Mouse (Mus musculus): ENCODE measurements around the gene Atad5. TPM values are rescaled to one million over a fixed set of nuclear protein-coding genes. Genes with fewer than 3 reads are reported as not detected.
"Not testable (repeated sequence)": the region's sequence is repeated elsewhere in the genome, so short reads cannot be mapped to it uniquely, and the experiment has no call there.

Gene Atad5
- polyA plus RNA-seq, 1 experiment, result 0.83 TPM

GRCm38 (mm10) chr11:80170351-80170750 lies 81.2 kb downstream of the Atad5 start:
- DNase-seq (ENCODE audit: low read depth, low spot score), result no peak
- WGBS, result 65% methylated on average over 5 of the region's 5 CpGs

GRCm38 (mm10) chr11:80171884-80172283 lies 82.7 kb downstream of the Atad5 start:
- 40% methylated on average over 4 of the region's 4 CpGs for WGBS
- no peak for DNase-seq (ENCODE audit: low read depth, low spot score)

GRCm38 (mm10) chr11:80173963-80174670 lies 84.9 kb downstream of the Atad5 start:
- no peak for DNase-seq (ENCODE audit: low read depth, low spot score)
- WGBS, result 74% methylated on average over 11 of the region's 11 CpGs

GRCm38 (mm10) chr11:80176911-80177895 lies 88.0 kb downstream of the Atad5 start:
- no peak for DNase-seq (ENCODE audit: low read depth, low spot score)
- 83% methylated on average over 11 of the region's 11 CpGs for WGBS

GRCm38 (mm10) chr11:80178316-80178715 lies 89.1 kb downstream of the Atad5 start:
- WGBS, result 74% methylated on average over 8 of the region's 8 CpGs
- DNase-seq (ENCODE audit: low read depth, low spot score), result no peak

- no peak for DNase-seq (ENCODE audit: low read depth, low spot score)
- WGBS, result 70% methylated on average over 5 of the region's 5 CpGs
Measured at GRCm38 (mm10) chr11:80181021-80181749, 92.0 kb downstream of the Atad5 start.

GRCm38 (mm10) chr11:80183054-80183704 lies 94.0 kb downstream of the Atad5 start:
- not testable (repeated sequence) for DNase-seq (ENCODE audit: low read depth, low spot score)
- WGBS, result 39% methylated on average over 12 of the region's 12 CpGs

GRCm38 (mm10) chr11:80183705-80184255 lies 94.6 kb downstream of the Atad5 start, which contains the start of gene Rnf135:
Rnf135 (plus strand) TSS chr11:80183851.
- DNase-seq (ENCODE audit: low read depth, low spot score), result peak; percentile 73
- under 1% methylated on average over 33 of the region's 33 CpGs for WGBS

GRCm38 (mm10) chr11:80184531-80185071 lies 95.4 kb downstream of the Atad5 start:
- no peak for DNase-seq (ENCODE audit: low read depth, low spot score)
- 71% methylated on average over 6 of the region's 6 CpGs for WGBS

Other genes with a start within 250 kb of the Atad5 start
- 4.2 and 5.4 TPM in 2 replicates for gene Utp6, start 127.0 kb upstream of the Atad5 start, polyA plus RNA-seq (2012; rRNA removed)
- gene Suz12, start 96.3 kb upstream of the Atad5 start, polyA plus RNA-seq (2012; rRNA removed), result 5.9 and 7.1 TPM in 2 replicates
- 9.9 and 12.1 TPM in 2 replicates for gene Crlf3, start 8.4 kb upstream of the Atad5 start, polyA plus RNA-seq (2012; rRNA removed)
- gene Tefm, start 52.8 kb downstream of the Atad5 start, polyA plus RNA-seq (2012; rRNA removed), result 3.9 and 4.5 TPM in 2 replicates
- 6.4 and 15.3 TPM in 2 replicates for gene Adap2, start 64.7 kb downstream of the Atad5 start, polyA plus RNA-seq (2012; rRNA removed)
- 4.8 and 5.7 TPM in 2 replicates for gene Rnf135, start 94.5 kb downstream of the Atad5 start, polyA plus RNA-seq (2012; rRNA removed)
- 8.0 and 9.9 TPM in 2 replicates for gene Rhot1, start 119.6 kb downstream of the Atad5 start, polyA plus RNA-seq (2012; rRNA removed)
- 1.6 TPM in 2 replicates for gene Rhbdl3, start 211.5 kb downstream of the Atad5 start, polyA plus RNA-seq (2012; rRNA removed)

Data from large intestine, adult 2 months (tissue).